Comparison of ENCODE assay signal across 8 mouse cellular contexts in genomic region chr14:58937791-58938600, GRCm38 (mm10).
DNase-seq lines count a peak whose midpoint lies in the region; ATAC-seq and TF ChIP-seq lines count a peak whose summit lies in the region.

No protein-coding gene starts in this region.

- H3K9ac ChIP-seq in heart, embryonic 16.5 days (ENCODE audit: low read length), result no peak overlapping the region
- H3K9ac ChIP-seq in stomach, postnatal 0 days (ENCODE audit: low read length), result no peak overlapping the region

- DNase-seq in heart, adult 11 months, result no peak
- DNase-seq in Muller cell, postnatal 12 days (ENCODE audit: inconsistent ontology term), result peak; percentile 64
- DNase-seq in embryo, embryonic 9.5 days (ENCODE audit: extremely low spot score), result peak; percentile 27
- peak; percentile 15 for DNase-seq in kidney, postnatal 14 days
- DNase-seq in stomach, postnatal 0 days (ENCODE audit: low spot score), result no peak
- no peak for DNase-seq in left cerebral cortex, adult 8-10 months (ENCODE audit: low spot score in 2 of 2)
- DNase-seq in thymus, postnatal 25 days, result no peak

- H3K9me3 ChIP-seq in heart, embryonic 16.5 days (replicated peaks; ENCODE audit: control insufficient read depth, low read length), result no peaks in the 10 kb centered on the region
- H3K9me3 ChIP-seq in stomach, postnatal 0 days (ENCODE audit: control insufficient read depth, low read length), result no peaks in the 10 kb centered on the region

- peaks cover 3% of the 10 kb centered on the region; the same call in 1 of the 2 replicates for H3K4me1 ChIP-seq in heart, embryonic 16.5 days (ENCODE audit: control insufficient read depth, insufficient read depth, low read length)
- no peaks in the 10 kb centered on the region for H3K4me1 ChIP-seq in stomach, postnatal 0 days (replicated peaks; ENCODE audit: control insufficient read depth, insufficient read depth)

- H3K27me3 ChIP-seq in heart, embryonic 16.5 days (ENCODE audit: control insufficient read depth, insufficient read depth, low read length), result no peaks in the 10 kb centered on the region
- H3K27me3 ChIP-seq in stomach, postnatal 0 days (ENCODE audit: control insufficient read depth, insufficient read depth, low read length), result no peaks in the 10 kb centered on the region

- peak overlapping the region; percentile 48 for H3K4me2 ChIP-seq in heart, embryonic 16.5 days (ENCODE audit: low read depth, low read length)
- peak overlapping the region; percentile 17 for H3K4me2 ChIP-seq in stomach, postnatal 0 days (replicated peaks; ENCODE audit: low read depth)

- TF ChIP-seq EP300 in stomach, postnatal 0 days (optimal IDR thresholded peaks at IDR 0.05), result no peak

- ATAC-seq in heart, embryonic 16.5 days (replicated peaks; ENCODE audit: extremely low read depth, insufficient read depth, low FRiP score), result no peak
- no peak for ATAC-seq in stomach, postnatal 0 days (ENCODE audit: low FRiP score, low TSS enrichment)

- TF ChIP-seq CTCF in stomach, postnatal 0 days (IDR thresholded peaks at IDR 0.05; ENCODE audit: low read depth), result peak; percentile 62

- no peaks in the 10 kb centered on the region for H3K36me3 ChIP-seq in heart, embryonic 16.5 days (ENCODE audit: control insufficient read depth, insufficient read depth)
- no peaks in the 10 kb centered on the region for H3K36me3 ChIP-seq in stomach, postnatal 0 days (ENCODE audit: control insufficient read depth, insufficient read depth, low read length)

- H3K27ac ChIP-seq in heart, embryonic 16.5 days (ENCODE audit: low read length), result no peak overlapping the region
- no peak overlapping the region for H3K27ac ChIP-seq in stomach, postnatal 0 days (replicated peaks)

- WGBS in heart, embryonic 16.5 days, result 54% methylated on average over 12 of the region's 12 CpGs
- 49% methylated on average over 12 of the region's 12 CpGs for WGBS in stomach, postnatal 0 days

- H3K4me3 ChIP-seq in heart, embryonic 16.5 days (ENCODE audit: low read length), result no peak overlapping the region
- H3K4me3 ChIP-seq in stomach, postnatal 0 days (ENCODE audit: low read depth, low read length), result no peak overlapping the region

Comparison
In these comparisons a context has a peak if more than half of its experiments do, and no peak if none do; other contexts are left out.
1. DNase-seq: peak in Muller cell, postnatal 12 days (single experiment), embryo, embryonic 9.5 days (single experiment) and kidney, postnatal 14 days (single experiment); none in heart, adult 11 months (single experiment), stomach, postnatal 0 days (single experiment), left cerebral cortex, adult 8-10 months (0 of 2) and thymus, postnatal 25 days (single experiment).